Mouse (Mus musculus) forebrain, postnatal 0 days (tissue): ENCODE data around the gene Exosc10. TPM values are rescaled to one million over a fixed set of nuclear protein-coding genes. Genes with fewer than 3 reads are reported as not detected.

ENCODE experiments used
- ATAC-seq: fragments of 200-750 bp; cut with Nextera tagmentation; 2 replicates; pipeline ENCODE4 v1.8.0; 2017; ENCODE audit warnings: mild to moderate bottlenecking, moderate library complexity
- DNase-seq: peaks from one replicate; pipeline ENCODE4 v3.0.0-alpha.2; 2015
- H3K27ac ChIP-seq: fragments of 300-500 bp; sonication (generic); 2 replicates; pipeline ENCODE4 v1.5.1; 2014; ENCODE audit warnings: low read depth, mild to moderate bottlenecking, antibody characterized with exemption, low read length, moderate library complexity, mixed read lengths
- H3K27me3 ChIP-seq: fragments of 300-500 bp; sonication (generic); 2 replicates; pipeline ENCODE4 v1.6.1; 2014; ENCODE audit warnings: mild to moderate bottlenecking, low read length, mixed read lengths; ENCODE audit not compliant: insufficient read depth
- H3K36me3 ChIP-seq: fragments of 300-500 bp; sonication (generic); 2 replicates; pipeline ENCODE4 v1.6.1; 2014; ENCODE audit warnings: mild to moderate bottlenecking, moderate library complexity; ENCODE audit not compliant: insufficient read depth
- H3K4me1 ChIP-seq: fragments of 300-500 bp; sonication (generic); 2 replicates; pipeline ENCODE4 v1.6.1; 2014; ENCODE audit warnings: antibody characterized with exemption; ENCODE audit not compliant: insufficient read depth
- H3K4me2 ChIP-seq: fragments of 300-500 bp; sonication (generic); 2 replicates; pipeline ENCODE4 v1.6.1; 2014; ENCODE audit warnings: low read depth, mild to moderate bottlenecking, moderate library complexity
- H3K4me3 ChIP-seq: fragments of 300-500 bp; sonication (generic); 2 replicates; pipeline ENCODE4 v1.5.1; 2014; ENCODE audit warnings: low read depth, low read length, mixed read lengths
- H3K9ac ChIP-seq: fragments of 300-500 bp; sonication (generic); 2 replicates; pipeline ENCODE4 v1.6.1; 2014; ENCODE audit warnings: mild to moderate bottlenecking
- H3K9me3 ChIP-seq: fragments of 300-500 bp; sonication (generic); 2 replicates; pipeline ENCODE4 v1.6.1; 2016; ENCODE audit warnings: low read length
- CTCF ChIP-seq: sonication (generic); IDR thresholded peaks from 2 replicates; pipeline ENCODE4 v1.5.1; 2016; ENCODE audit warnings: antibody characterized with exemption, control low read depth, low read depth
- WGBS: fragments of 180-500 bp; shearing (Covaris S2); extraction: QIAGEN DNeasy Blood & Tissue Kit; methylation state at CpG from one replicate; pipeline ENCODE4 v1.1.7; 2014; 5-methylcytosine and 5-hydroxymethylcytosine counted together
- polyA plus RNA-seq: library from polyadenylated mRNA; unstranded; fragments of >200 nt; fragmentation: Nextera tagmentation; extraction: Ambion mirVana; gene quantifications from 2 replicates; pipeline ENCODE4 v1.2.1, GENCODE M21; 2015
- total RNA-seq: library from RNA; depleted of rRNA; stranded (reverse); fragments of >200 nt; gene quantifications from 2 replicates; pipeline ENCODE4 v1.2.3, GENCODE M21; 2014

Gene Exosc10
- total and polyA plus RNA-seq, 2 experiments from 2014 or later: 76.8 to 80.0 TPM

- peak; percentile 72 for TF ChIP-seq CTCF
- H3K27ac ChIP-seq: no peak overlapping the region
- H3K9me3 ChIP-seq: no peaks in the 10 kb centered on the region
- H3K9ac ChIP-seq: no peak overlapping the region
- H3K4me1 ChIP-seq: no peaks in the 10 kb centered on the region
- peaks cover 10% of the 10 kb centered on the region; the same call in 1 of the 2 replicates for H3K36me3 ChIP-seq
- DNase-seq (peak; percentile 56), ATAC-seq (peak; percentile 49)
- H3K27me3 ChIP-seq: no peaks in the 10 kb centered on the region
- no peak overlapping the region for H3K4me2 ChIP-seq
- WGBS: 92% methylated on average over 3 of the region's 3 CpGs
- no peak overlapping the region for H3K4me3 ChIP-seq
Observed at GRCm38 (mm10) chr4:148604541-148605165, 46.4 kb downstream of the Exosc10 start.

GRCm38 (mm10) chr4:148607758-148608157, 49.5 kb downstream of the Exosc10 start:
- no peaks in the 10 kb centered on the region for H3K9me3 ChIP-seq
- H3K9ac ChIP-seq: no peak overlapping the region
- no peak overlapping the region for H3K27ac ChIP-seq
- no peak overlapping the region for H3K4me3 ChIP-seq
- ATAC-seq: peak; percentile 71; the same call in 1 of the 2 replicates
- TF ChIP-seq CTCF: peak; percentile 85
- peak; percentile 73 for DNase-seq
- no peaks in the 10 kb centered on the region for H3K4me1 ChIP-seq
- WGBS: 18% methylated on average over 5 of the region's 5 CpGs
- H3K36me3 ChIP-seq: peaks cover 7% of the 10 kb centered on the region; the same call in 1 of the 2 replicates
- H3K27me3 ChIP-seq: no peaks in the 10 kb centered on the region
- H3K4me2 ChIP-seq: no peak overlapping the region

- Histone ChIP-seq H3K36me3 (peaks cover 8% of the 10 kb centered on the region; the same call in 1 of the 2 replicates), H3K4me1 (no peaks in the 10 kb centered on the region), H3K4me2 (no peak overlapping the region), H3K4me3 (no peak overlapping the region), H3K9me3 (no peaks in the 10 kb centered on the region), H3K27ac (no peak overlapping the region), H3K9ac (no peak overlapping the region), H3K27me3 (no peaks in the 10 kb centered on the region)
- 81% methylated on average over 5 of the region's 5 CpGs for WGBS
- no peak for TF ChIP-seq CTCF
- DNase-seq (no peak), ATAC-seq (no peak)
Observed at GRCm38 (mm10) chr4:148609805-148610204, 51.6 kb downstream of the Exosc10 start.

GRCm38 (mm10) chr4:148610631-148611364, 52.6 kb downstream of the Exosc10 start:
- no peak overlapping the region for H3K4me3 ChIP-seq
- no peak overlapping the region for H3K4me2 ChIP-seq
- no peak overlapping the region for H3K9ac ChIP-seq
- H3K9me3 ChIP-seq: no peaks in the 10 kb centered on the region
- 68% methylated on average over 5 of the region's 5 CpGs for WGBS
- TF ChIP-seq CTCF: no peak
- no peaks in the 10 kb centered on the region for H3K27me3 ChIP-seq
- H3K36me3 ChIP-seq: peaks cover 17% of the 10 kb centered on the region; the same call in 1 of the 2 replicates
- no peak for ATAC-seq
- DNase-seq: no peak
- no peak overlapping the region for H3K27ac ChIP-seq
- no peaks in the 10 kb centered on the region for H3K4me1 ChIP-seq

- no peaks in the 10 kb centered on the region for H3K4me1 ChIP-seq
- DNase-seq: no peak
Observed at GRCm38 (mm10) chr4:148612557-148612956, 54.3 kb downstream of the Exosc10 start.

GRCm38 (mm10) chr4:148613738-148614137, 55.5 kb downstream of the Exosc10 start:
- no peak overlapping the region for H3K4me2 ChIP-seq
- no peak overlapping the region for H3K9ac ChIP-seq
- H3K27ac ChIP-seq: no peak overlapping the region
- no peaks in the 10 kb centered on the region for H3K4me1 ChIP-seq
- DNase-seq: no peak
- no peak for TF ChIP-seq CTCF
- H3K36me3 ChIP-seq: peaks cover 36% of the 10 kb centered on the region
- no peak for ATAC-seq
- H3K9me3 ChIP-seq: no peaks in the 10 kb centered on the region
- 38% methylated on average over 9 of the region's 9 CpGs for WGBS
- no peak overlapping the region for H3K4me3 ChIP-seq
- H3K27me3 ChIP-seq: no peaks in the 10 kb centered on the region

More at GRCm38 (mm10) chr4:148612557-148612956, 54.3 kb downstream of the Exosc10 start:
- Histone ChIP-seq H3K9ac (no peak overlapping the region), H3K36me3 (peaks cover 28% of the 10 kb centered on the region), H3K9me3 (no peaks in the 10 kb centered on the region), H3K4me2 (no peak overlapping the region), H3K27ac (no peak overlapping the region), H3K4me3 (no peak overlapping the region), H3K27me3 (no peaks in the 10 kb centered on the region)
- no peak for ATAC-seq
- 31% methylated on average over 4 of the region's 4 CpGs for WGBS
- no peak for TF ChIP-seq CTCF

GRCm38 (mm10) chr4:148619805-148620204, 61.6 kb downstream of the Exosc10 start:
- TF ChIP-seq CTCF: no peak
- no peaks in the 10 kb centered on the region for H3K27me3 ChIP-seq
- peaks cover 79% of the 10 kb centered on the region for H3K36me3 ChIP-seq
- no peak overlapping the region for H3K27ac ChIP-seq
- no peak overlapping the region for H3K9ac ChIP-seq
- peaks cover 1% of the 10 kb centered on the region; the same call in 1 of the 2 replicates for H3K4me1 ChIP-seq
- ATAC-seq: no peak
- no peak overlapping the region for H3K4me3 ChIP-seq
- no peaks in the 10 kb centered on the region for H3K9me3 ChIP-seq
- 95% methylated on average over 1 of the region's 1 CpGs for WGBS
- H3K4me2 ChIP-seq: no peak overlapping the region
- no peak for DNase-seq
